Mouse (Mus musculus) liver, embryonic 14.5 days (tissue): ENCODE measurements at regions not wholly inside any gene's neighbourhood (a gene's known extent, or its start where the extent isn't known, plus 50 kb on each side); places are given as distances from the start of the nearest gene placed in this dataset.

Experiments used
- CTCF ChIP-seq: IDR thresholded peaks from 2 replicates; pipeline ENCODE4 v1.5.1; 2016; ENCODE audit warnings: antibody characterized with exemption, low read depth, control low read depth
- EP300 ChIP-seq: IDR thresholded peaks from 2 replicates; pipeline ENCODE4 v1.6.1; 2016; ENCODE audit warnings: antibody characterized with exemption, low read depth

- no peak for TF ChIP-seq CTCF
- no peak for TF ChIP-seq EP300
Measured at GRCm38 (mm10) chr2:10745127-10745526, 374.8 kb downstream of the Sfmbt2 start.
